Mouse (Mus musculus): ENCODE results near the gene Gemin5. TPM values are rescaled to one million over a fixed set of nuclear protein-coding genes. Genes with fewer than 3 reads are reported as not detected.
A peak's percentile ranks its signal among the peaks of the same experiment; 100 is the strongest.

Gemin5 gene
- total and polyA plus RNA-seq, 3 experiments, result 66.7 to 89.6 (median 88.6) TPM

GRCm38 (mm10) chr11:58092541-58092940, 75.8 kb downstream of the Gemin5 start:
- H3K4me3 ChIP-seq (replicated peaks in 1 of 3; ENCODE audit: low read depth in 2 of 3, low read length in 2 of 3, poor library complexity in 1 of 3), result no peak overlapping the region
- H3K27ac ChIP-seq (ENCODE audit: insufficient read depth, low read depth), result no peak overlapping the region
- TF ChIP-seq CHD1 (IDR thresholded peaks at IDR 0.05; ENCODE audit: low read depth, low read length), result no peak
- TF ChIP-seq NELFE (IDR thresholded peaks at IDR 0.05; ENCODE audit: low read depth, low read length), result no peak
- no peak for TF ChIP-seq SMC3 (IDR thresholded peaks at IDR 0.05; ENCODE audit: low read depth, low read length)
- TF ChIP-seq MYC (IDR thresholded peaks at IDR 0.05; ENCODE audit: low read depth, low read length), result no peak
- no peak for TF ChIP-seq ZNF384 (IDR thresholded peaks at IDR 0.05; ENCODE audit: low read depth, low read length)
- no peak for TF ChIP-seq ETS1 (conservative IDR thresholded peaks at IDR 0.05; ENCODE audit: low read depth, low read length)
- TF ChIP-seq IRF4 (IDR thresholded peaks at IDR 0.05; ENCODE audit: low read depth, low read length), result peak; percentile 85
- peak; percentile 56 for TF ChIP-seq EP300 (IDR thresholded peaks at IDR 0.05; ENCODE audit: low read length)
- TF ChIP-seq MEF2A (IDR thresholded peaks at IDR 0.05; ENCODE audit: borderline replicate concordance, low read depth, low read length), result no peak
- TF ChIP-seq BHLHE40 (IDR thresholded peaks at IDR 0.05; ENCODE audit: low read depth, low read length), result no peak
- no peak for TF ChIP-seq RAD21 (IDR thresholded peaks at IDR 0.05; ENCODE audit: low read depth, low read length)
- no peak for TF ChIP-seq USF2 (conservative IDR thresholded peaks at IDR 0.05; ENCODE audit: low read depth, low read length)
- TF ChIP-seq TCF12 (IDR thresholded peaks at IDR 0.05; ENCODE audit: low read depth, low read length), result no peak
- TF ChIP-seq TBP (conservative IDR thresholded peaks at IDR 0.05; ENCODE audit: low read depth, low read length), result no peak
- TF ChIP-seq ZKSCAN1 (IDR thresholded peaks at IDR 0.05; ENCODE audit: borderline replicate concordance, low read depth, low read length), result no peak
- no peak for TF ChIP-seq CTCF (conservative IDR thresholded peaks at IDR 0.05 in 1 of 2, IDR thresholded peaks at IDR 0.05 in 1 of 2; ENCODE audit: low read depth in 2 of 2, low read length in 2 of 2)
- peaks cover 9 to 25% of the 10 kb centered on the region in 2 experiments for H3K4me1 ChIP-seq (ENCODE audit: control insufficient read depth in 1 of 2, insufficient read depth in 2 of 2)
- H3K27me3 ChIP-seq (replicated peaks), result no peaks in the 10 kb centered on the region
- in situ Hi-C loops (cut with MboI; ENCODE audit: low pct_ligation_motif_present, low pct_unique_long_range_greater_than_20kb, low sequenced_read_pairs), result no loop called here
- no peaks in the 10 kb centered on the region for H3K79me2 ChIP-seq (replicated peaks; ENCODE audit: control insufficient read depth, extremely low read depth, insufficient read depth, poor library complexity, severe bottlenecking)
- dilution Hi-C loops (cut with MboI; ENCODE audit: extremely low pct_ligation_motif_present, extremely low pct_unique_long_range_greater_than_20kb, low sequenced_read_pairs), result no loop called here
- H3K4me2 ChIP-seq (ENCODE audit: insufficient read depth, low read depth, poor library complexity, severe bottlenecking), result no peak overlapping the region
- no peak overlapping the region for H3K9ac ChIP-seq (ENCODE audit: insufficient read depth, low read depth)
- H3K36me3 ChIP-seq (replicated peaks in 1 of 2; ENCODE audit: control insufficient read depth in 1 of 2, insufficient read depth in 1 of 2, low read length in 1 of 2), result no peaks in the 10 kb centered on the region
- no peak for DNase-seq (ENCODE audit: extremely low read depth)
- H3K9me3 ChIP-seq (replicated peaks; ENCODE audit: low read length), result no peaks in the 10 kb centered on the region

- Histone ChIP-seq H3K36me3 (replicated peaks in 1 of 2; ENCODE audit: control insufficient read depth in 1 of 2, insufficient read depth in 1 of 2, low read length in 1 of 2) (no peaks in the 10 kb centered on the region), H3K79me2 (replicated peaks; ENCODE audit: control insufficient read depth, extremely low read depth, insufficient read depth, poor library complexity, severe bottlenecking) (no peaks in the 10 kb centered on the region), H3K9ac (ENCODE audit: insufficient read depth, low read depth) (no peak overlapping the region), H3K4me1 (ENCODE audit: control insufficient read depth in 1 of 2, insufficient read depth in 2 of 2) (peaks cover 0 to 16% of the 10 kb centered on the region in 2 experiments; a peak in 2 of 4 replicates), H3K9me3 (replicated peaks; ENCODE audit: low read length) (peaks cover 9% of the 10 kb centered on the region), H3K27me3 (replicated peaks) (no peaks in the 10 kb centered on the region), H3K27ac (ENCODE audit: insufficient read depth, low read depth) (no peak overlapping the region), H3K4me3 (replicated peaks in 1 of 3; ENCODE audit: low read depth in 2 of 3, low read length in 2 of 3, poor library complexity in 1 of 3) (no peak overlapping the region), H3K4me2 (ENCODE audit: insufficient read depth, low read depth, poor library complexity, severe bottlenecking) (no peak overlapping the region)
- TF ChIP-seq ZKSCAN1 (IDR thresholded peaks at IDR 0.05; ENCODE audit: borderline replicate concordance, low read depth, low read length) (no peak), ETS1 (conservative IDR thresholded peaks at IDR 0.05; ENCODE audit: low read depth, low read length) (peak; percentile 43)
- no peak for DNase-seq (ENCODE audit: extremely low read depth)
- dilution Hi-C loops (cut with MboI; ENCODE audit: extremely low pct_ligation_motif_present, extremely low pct_unique_long_range_greater_than_20kb, low sequenced_read_pairs) (no loop called here), in situ Hi-C loops (cut with MboI; ENCODE audit: low pct_ligation_motif_present, low pct_unique_long_range_greater_than_20kb, low sequenced_read_pairs) (loop anchor here (10.0 kb wide), 1 partner anchor 277 kb away; the partner anchor contains the start of gene Sap30l)
Measured at GRCm38 (mm10) chr11:58081716-58082115, 86.6 kb downstream of the Gemin5 start.

Data from CH12.LX (cell line).